Mouse (Mus musculus): ENCODE data around the gene Cnot1. TPM values are rescaled to one million over a fixed set of nuclear protein-coding genes. Genes with fewer than 3 reads are reported as not detected.

The Cnot1 gene
- polyA plus RNA-seq, 1 experiment, result 1.2 TPM

GRCm38 (mm10) chr8:95690929-95691541 is 116.2 kb downstream of the Cnot1 start:
- H3K36me3 ChIP-seq (ENCODE audit: control insufficient read depth), result no peaks in the 10 kb centered on the region
- no peaks in the 10 kb centered on the region for H3K9me3 ChIP-seq (ENCODE audit: control insufficient read depth, low read length)
- TF ChIP-seq GATA1 (IDR thresholded peaks at IDR 0.05; ENCODE audit: low read length) (no peak), TAL1 (IDR thresholded peaks at IDR 0.05; ENCODE audit: low read length) (no peak)
- H3K27me3 ChIP-seq (ENCODE audit: control insufficient read depth), result peaks cover 18% of the 10 kb centered on the region
- no peak overlapping the region for H3K4me3 ChIP-seq (replicated peaks)
- no peaks in the 10 kb centered on the region for H3K4me1 ChIP-seq (ENCODE audit: control insufficient read depth)

- Histone ChIP-seq H3K4me3 (replicated peaks) (no peak overlapping the region), H3K4me1 (ENCODE audit: control insufficient read depth) (no peaks in the 10 kb centered on the region), H3K27me3 (ENCODE audit: control insufficient read depth) (peaks cover 7% of the 10 kb centered on the region), H3K9me3 (ENCODE audit: control insufficient read depth, low read length) (no peaks in the 10 kb centered on the region), H3K36me3 (ENCODE audit: control insufficient read depth) (no peaks in the 10 kb centered on the region)
- TF ChIP-seq TAL1 (IDR thresholded peaks at IDR 0.05; ENCODE audit: low read length), result no peak
- TF ChIP-seq GATA1 (IDR thresholded peaks at IDR 0.05; ENCODE audit: low read length), result no peak
Observed at GRCm38 (mm10) chr8:95688073-95688672, 119.1 kb downstream of the Cnot1 start.

GRCm38 (mm10) chr8:95678024-95678611 is 129.1 kb downstream of the Cnot1 start:
- Histone ChIP-seq H3K27me3 (ENCODE audit: control insufficient read depth) (peaks cover 71% of the 10 kb centered on the region), H3K9me3 (ENCODE audit: control insufficient read depth, low read length) (no peaks in the 10 kb centered on the region), H3K4me3 (replicated peaks) (no peak overlapping the region), H3K36me3 (ENCODE audit: control insufficient read depth) (no peaks in the 10 kb centered on the region), H3K4me1 (ENCODE audit: control insufficient read depth) (no peaks in the 10 kb centered on the region)
- TF ChIP-seq GATA1 (IDR thresholded peaks at IDR 0.05; ENCODE audit: low read length), result no peak
- no peak for TF ChIP-seq TAL1 (IDR thresholded peaks at IDR 0.05; ENCODE audit: low read length)

- H3K9me3 ChIP-seq (ENCODE audit: control insufficient read depth, low read length), result no peaks in the 10 kb centered on the region
- H3K4me3 ChIP-seq (replicated peaks), result peak overlapping the region; percentile 7
- H3K4me1 ChIP-seq (ENCODE audit: control insufficient read depth), result no peaks in the 10 kb centered on the region
- H3K27me3 ChIP-seq (ENCODE audit: control insufficient read depth), result peaks cover 75% of the 10 kb centered on the region
- no peaks in the 10 kb centered on the region for H3K36me3 ChIP-seq (ENCODE audit: control insufficient read depth)
- no peak for TF ChIP-seq TAL1 (IDR thresholded peaks at IDR 0.05; ENCODE audit: low read length)
- no peak for TF ChIP-seq GATA1 (IDR thresholded peaks at IDR 0.05; ENCODE audit: low read length)
Observed at GRCm38 (mm10) chr8:95677591-95678023, 129.7 kb downstream of the Cnot1 start.

GRCm38 (mm10) chr8:95676631-95677030 is 130.6 kb downstream of the Cnot1 start, which contains the start of gene Ndrg4:
Gene Ndrg4 (plus strand): TSS chr8:95676980.
- Histone ChIP-seq H3K27me3 (ENCODE audit: control insufficient read depth) (peaks cover 72% of the 10 kb centered on the region), H3K4me1 (ENCODE audit: control insufficient read depth) (no peaks in the 10 kb centered on the region), H3K9me3 (ENCODE audit: control insufficient read depth, low read length) (no peaks in the 10 kb centered on the region), H3K36me3 (ENCODE audit: control insufficient read depth) (no peaks in the 10 kb centered on the region), H3K4me3 (replicated peaks) (peak within 1 kb of the TSS; percentile 7)
- TF ChIP-seq TAL1 (IDR thresholded peaks at IDR 0.05; ENCODE audit: low read length), result no peak
- TF ChIP-seq GATA1 (IDR thresholded peaks at IDR 0.05; ENCODE audit: low read length), result no peak

- Histone ChIP-seq H3K27me3 (ENCODE audit: control insufficient read depth) (peaks cover 37% of the 10 kb centered on the region), H3K9me3 (ENCODE audit: control insufficient read depth, low read length) (no peaks in the 10 kb centered on the region), H3K4me3 (replicated peaks) (no peak overlapping the region), H3K36me3 (ENCODE audit: control insufficient read depth) (no peaks in the 10 kb centered on the region), H3K4me1 (ENCODE audit: control insufficient read depth) (no peaks in the 10 kb centered on the region)
- TF ChIP-seq TAL1 (IDR thresholded peaks at IDR 0.05; ENCODE audit: low read length), result no peak
- TF ChIP-seq GATA1 (IDR thresholded peaks at IDR 0.05; ENCODE audit: low read length), result no peak
Observed at GRCm38 (mm10) chr8:95672811-95673210, 134.5 kb downstream of the Cnot1 start.

- Histone ChIP-seq H3K4me3 (replicated peaks) (no peak overlapping the region), H3K4me1 (ENCODE audit: control insufficient read depth) (no peaks in the 10 kb centered on the region), H3K36me3 (ENCODE audit: control insufficient read depth) (no peaks in the 10 kb centered on the region), H3K27me3 (ENCODE audit: control insufficient read depth) (peaks cover 27% of the 10 kb centered on the region), H3K9me3 (ENCODE audit: control insufficient read depth, low read length) (no peaks in the 10 kb centered on the region)
- TF ChIP-seq TAL1 (IDR thresholded peaks at IDR 0.05; ENCODE audit: low read length) (no peak), GATA1 (IDR thresholded peaks at IDR 0.05; ENCODE audit: low read length) (no peak)
Observed at GRCm38 (mm10) chr8:95671861-95672260, 135.4 kb downstream of the Cnot1 start.

GRCm38 (mm10) chr8:95669967-95670366 is 137.3 kb downstream of the Cnot1 start:
- H3K4me1 ChIP-seq (ENCODE audit: control insufficient read depth), result no peaks in the 10 kb centered on the region
- H3K4me3 ChIP-seq (replicated peaks), result no peak overlapping the region
- TF ChIP-seq TAL1 (IDR thresholded peaks at IDR 0.05; ENCODE audit: low read length) (no peak), GATA1 (IDR thresholded peaks at IDR 0.05; ENCODE audit: low read length) (no peak)
- no peaks in the 10 kb centered on the region for H3K36me3 ChIP-seq (ENCODE audit: control insufficient read depth)
- no peaks in the 10 kb centered on the region for H3K9me3 ChIP-seq (ENCODE audit: control insufficient read depth, low read length)
- peaks cover 13% of the 10 kb centered on the region for H3K27me3 ChIP-seq (ENCODE audit: control insufficient read depth)

Other genes with a start within 250 kb of the Cnot1 start
- gene Prss54, start 231.1 kb downstream of the Cnot1 start, polyA plus RNA-seq (2012), result 0.04 TPM in 1 of 2 replicates, not detected in the other
- 0.51 and 0.52 TPM in 2 replicates for gene Gins3, start 174.0 kb downstream of the Cnot1 start, polyA plus RNA-seq (2012)
- gene Ndrg4, start 130.5 kb downstream of the Cnot1 start, polyA plus RNA-seq (2012), result 0.03 and 0.11 TPM in 2 replicates
- gene Setd6, start 91.6 kb downstream of the Cnot1 start, polyA plus RNA-seq (2012), result 0.68 and 1.1 TPM in 2 replicates
- gene Sap18b, start 17.9 kb upstream of the Cnot1 start, polyA plus RNA-seq (2012), result 11.8 and 12.3 TPM in 2 replicates
- gene Slc38a7, start 46.1 kb upstream of the Cnot1 start, polyA plus RNA-seq (2012), result 0.12 and 0.21 TPM in 2 replicates
- 2.5 and 2.8 TPM in 2 replicates for gene Got2, start 81.1 kb upstream of the Cnot1 start, polyA plus RNA-seq (2012)

All from erythroblast, embryonic 14.5 days (primary cell).